Mouse (Mus musculus) left cerebral cortex, adult 6 months (tissue): Measurements from ENCODE around the gene Zdhhc18. TPM values are rescaled to one million over a fixed set of nuclear protein-coding genes. Genes with fewer than 3 reads are reported as not detected.

ENCODE experiments used
- long read RNA-seq, 2 experiments: library from polyadenylated mRNA; unstranded; transcript quantifications; one replicate each; pipeline ENCODE4 v2.0.0; 2019 to 2020
- polyA plus RNA-seq: library from polyadenylated mRNA; unstranded; fragments of <200 nt; fragmentation: Nextera tagmentation; gene quantifications from 2 replicates; pipeline ENCODE4 v1.2.3, GENCODE M21; 2021

The Zdhhc18 gene
- polyA plus RNA-seq: 2.5 and 3.5 TPM in 2 replicates
- long read RNA-seq, experiment 1, full-length matches to known transcripts: 4 of 21 reads
- long read RNA-seq, experiment 1, partial matches to known transcripts: 4 of 21 reads
- long read RNA-seq, experiment 1, other reads (novel, unspliced or antisense): 13 of 21 reads
- long read RNA-seq, experiment 2, partial matches to known transcripts: 4 of 8 reads
- long read RNA-seq, experiment 2, other reads (novel, unspliced or antisense): 4 of 8 reads

DNA sequence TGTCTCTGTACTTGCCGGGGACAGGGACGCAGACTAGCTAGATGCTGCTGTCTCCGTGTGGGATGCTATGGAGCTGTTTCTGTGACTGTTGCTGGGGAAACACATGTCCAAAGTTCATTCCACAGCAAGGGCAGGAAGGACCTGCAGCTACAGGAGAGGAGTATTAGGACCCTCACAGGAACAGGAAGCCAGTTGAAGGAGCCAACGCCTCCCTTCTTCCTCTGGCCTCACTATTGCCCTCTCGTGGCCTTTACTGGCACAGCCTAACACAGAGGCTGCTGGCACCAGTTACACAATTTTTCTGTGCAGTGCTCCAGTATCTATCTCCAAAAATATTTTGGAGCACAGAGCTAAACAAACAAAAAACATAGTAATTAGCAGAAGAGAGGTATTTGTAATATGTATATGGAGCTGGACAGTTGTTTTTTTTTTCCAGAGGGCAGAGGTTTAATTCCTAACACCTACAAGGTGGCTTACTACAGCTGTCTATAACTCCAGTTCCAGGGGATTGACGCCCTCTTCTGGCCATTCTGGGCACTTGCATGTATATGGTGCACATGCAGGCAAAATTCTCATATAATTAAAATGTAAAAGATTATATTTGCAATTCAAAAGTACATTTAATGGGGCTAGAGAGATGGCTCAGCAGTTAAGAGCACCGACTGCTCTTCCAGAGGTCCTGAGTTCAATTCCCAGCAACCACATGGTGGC lies at the start of gene Zdhhc18:
Gene Zdhhc18, minus strand, starts transcription at position 166 of the 711 bp plus-strand sequence.

GRCm38 (mm10) chr4:133671881-133672844 lies 22.2 kb upstream of the Zdhhc18 start, which contains the start of gene Pigv:
Pigv (minus strand) TSS chr4:133672647.

DNA sequence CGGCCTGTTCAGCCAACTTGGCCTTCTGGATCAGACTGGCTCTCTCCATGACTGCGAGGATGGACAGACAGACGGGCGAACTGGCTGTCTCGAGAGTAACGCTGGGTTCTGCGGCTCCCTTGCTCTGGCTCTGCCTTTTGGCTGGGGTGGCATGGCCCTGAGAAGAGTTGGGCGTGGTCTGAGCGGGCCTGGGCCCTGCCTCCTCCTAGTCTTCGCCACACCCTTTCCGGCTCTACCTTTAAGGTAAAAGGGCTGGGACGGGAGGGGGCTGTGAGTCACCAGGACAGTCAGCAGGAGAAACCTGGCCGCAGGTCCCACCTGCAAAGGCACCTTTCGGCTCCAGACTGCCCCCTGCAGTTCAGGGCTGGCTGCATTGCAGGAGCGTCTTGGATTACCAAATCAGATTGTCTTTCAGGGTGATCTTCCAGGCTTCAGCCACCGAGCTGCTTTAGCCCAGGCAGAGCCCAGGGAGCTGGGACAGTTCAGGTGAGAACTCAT lies 48.2 kb downstream of the Zdhhc18 start, which contains the start of gene Sfn:
Gene Sfn, minus strand, starts transcription at position 448 of the 498 bp plus-strand sequence.

GRCm38 (mm10) chr4:133584059-133584951 lies 65.6 kb downstream of the Zdhhc18 start, which contains the start of gene Gpn2:
Gpn2 (plus strand) TSS chr4:133584362.

DNA sequence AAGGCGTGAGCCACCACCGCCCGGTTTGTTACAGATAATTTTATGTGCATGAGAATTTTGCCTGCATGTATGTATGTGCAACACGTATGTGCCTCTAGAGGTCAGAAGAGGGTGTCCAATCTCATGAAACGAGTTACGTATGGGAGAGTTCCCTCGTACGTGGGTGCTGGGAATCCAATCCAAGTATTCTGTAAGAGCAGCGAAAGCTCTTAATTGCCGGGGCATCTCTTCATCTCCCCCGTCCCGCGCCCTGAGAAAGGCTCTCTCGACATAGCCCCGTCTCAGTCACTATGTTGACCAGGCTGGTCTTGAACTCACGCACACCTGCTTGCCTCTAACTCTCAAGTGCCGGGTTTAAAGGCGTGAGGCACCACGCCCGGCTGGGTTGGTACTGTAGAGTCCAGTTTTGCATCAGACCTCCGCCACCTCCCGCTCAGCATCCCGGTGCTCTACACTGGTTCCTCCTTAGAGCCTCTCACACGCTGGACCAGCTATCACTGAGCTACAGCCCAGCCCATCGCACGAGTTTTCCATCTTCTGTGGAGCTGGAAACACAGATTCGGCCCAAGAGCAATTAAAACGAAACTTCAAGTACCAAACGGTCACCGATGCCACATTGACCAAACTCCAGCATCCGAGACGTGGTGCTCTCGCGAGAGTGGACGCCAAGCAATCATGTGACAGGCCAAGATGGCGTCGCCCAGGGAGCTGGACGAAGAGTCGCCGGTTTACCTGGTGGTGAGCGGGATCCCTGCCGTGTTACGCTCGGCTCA lies 75.7 kb downstream of the Zdhhc18 start, which contains the start of gene Gpatch3:
Gene Gpatch3, plus strand, starts transcription at position 676 of the 773 bp plus-strand sequence.

Other genes starting within 250 kb of the Zdhhc18 start
- gene Tent5b, start 170.0 kb downstream of the Zdhhc18 start, polyA plus RNA-seq: 0.08 and 0.11 TPM in 2 replicates
- gene Trnp1, start 151.6 kb downstream of the Zdhhc18 start, polyA plus RNA-seq: 29.0 and 38.4 TPM in 2 replicates
- 0.19 and 0.23 TPM in 2 replicates for gene Kdf1, start 131.2 kb downstream of the Zdhhc18 start, polyA plus RNA-seq
- 226 and 295 TPM in 2 replicates for gene Nudc, start 104.2 kb downstream of the Zdhhc18 start, polyA plus RNA-seq
- gene Nr0b2, start 96.8 kb downstream of the Zdhhc18 start, polyA plus RNA-seq: not detected in 2 replicates
- 3.4 and 3.7 TPM in 2 replicates for gene Gpatch3, start 75.4 kb downstream of the Zdhhc18 start, polyA plus RNA-seq
- 13.8 and 15.4 TPM in 2 replicates for gene Gpn2, start 65.8 kb downstream of the Zdhhc18 start, polyA plus RNA-seq
- gene Sfn, start 48.0 kb downstream of the Zdhhc18 start, polyA plus RNA-seq: 0.25 and 0.60 TPM in 2 replicates
- 5.5 and 5.6 TPM in 2 replicates for gene Pigv, start 22.5 kb upstream of the Zdhhc18 start, polyA plus RNA-seq
- gene Arid1a, start 106.6 kb upstream of the Zdhhc18 start, polyA plus RNA-seq: 9.4 and 10.7 TPM in 2 replicates
- 4.7 and 9.6 TPM in 2 replicates for gene Rps6ka1, start 237.6 kb upstream of the Zdhhc18 start, polyA plus RNA-seq